Mouse (Mus musculus): Measurements from ENCODE around the gene Vmn2r58. TPM values are rescaled to one million over a fixed set of nuclear protein-coding genes. Genes with fewer than 3 reads are reported as not detected.
"Not testable (repeated sequence)": the region's sequence is repeated elsewhere in the genome, so short reads cannot be mapped to it uniquely, and the experiment has no call there.

Vmn2r58 gene
- total RNA-seq (2021), result not detected

DNA sequence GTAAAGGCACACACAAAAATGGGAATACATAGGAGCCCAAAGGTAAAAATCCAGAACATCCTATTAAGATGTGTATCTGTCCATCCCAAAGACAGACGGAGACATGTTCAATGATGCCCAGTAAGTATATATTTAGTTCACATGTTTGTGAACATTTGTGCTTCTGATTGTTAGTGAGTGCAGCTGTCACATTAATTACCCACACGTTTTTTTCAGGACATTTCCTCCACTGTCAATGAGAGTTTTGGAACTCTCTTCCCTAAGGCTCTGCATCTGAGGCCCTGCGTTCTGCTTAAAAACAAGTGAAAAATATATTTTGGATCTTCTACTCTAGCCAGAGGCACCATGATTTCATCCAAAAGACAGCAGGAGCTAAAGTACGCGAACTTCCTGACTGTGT, at the start of gene Vmn2r58:
Gene Vmn2r58 (minus strand): TSS at position 101 of the 400 bp plus-strand sequence.
- DNase-seq; intact Hi-C loops (cut with DNase I): not testable (repeated sequence)

Other genes with a start within 250 kb of the Vmn2r58 start
- 10 to 100 TPM in 1 of 2 experiments, 1 to 10 TPM in 1; 9.6 to 10.5 TPM for gene Zfp788, start 239.5 kb downstream of the Vmn2r58 start, total RNA-seq (2021)
- gene Vmn2r59, start 186.3 kb upstream of the Vmn2r58 start, total RNA-seq (2021), result not detected
- not detected for gene Vmn2r60, start 235.1 kb upstream of the Vmn2r58 start, total RNA-seq (2021)

Data from heart, postnatal 10 days (tissue).